Mouse (Mus musculus) liver, adult 2 months (tissue): ENCODE measurements around the gene Rbms1. TPM values are rescaled to one million over a fixed set of nuclear protein-coding genes. Genes with fewer than 3 reads are reported as not detected.

Experiments
- DNase-seq: peaks from one replicate; pipeline ENCODE4 v3.0.0-alpha.2; 2011; ENCODE audit warnings: low read depth, low spot score; ENCODE audit errors: extremely low read depth
- H3K27ac ChIP-seq: fragments of 200-500 bp; replicated peaks from 2 replicates; pipeline ENCODE4 v1.5.1; 2012; ENCODE audit warnings: low read depth, mild to moderate bottlenecking, control low read depth, inconsistent platforms, low read length; ENCODE audit not compliant: insufficient read depth
- H3K27me3 ChIP-seq: fragments of 200-500 bp; 2 replicates; pipeline ENCODE4 v1.6.1; 2012; ENCODE audit warnings: mild to moderate bottlenecking, moderate library complexity, low read length, inconsistent platforms; ENCODE audit not compliant: control insufficient read depth, insufficient read depth
- H3K36me3 ChIP-seq: fragments of 200-500 bp; 2 replicates; pipeline ENCODE4 v1.6.1; 2012; ENCODE audit warnings: low read length, inconsistent platforms; ENCODE audit not compliant: control insufficient read depth, insufficient read depth
- H3K4me1 ChIP-seq: fragments of 200-500 bp; 2 replicates; pipeline ENCODE4 v1.6.1; 2011; ENCODE audit warnings: low read length; ENCODE audit not compliant: control insufficient read depth, insufficient read depth
- H3K4me3 ChIP-seq: fragments of 200-500 bp; 2 replicates; pipeline ENCODE4 v1.5.1; 2011; ENCODE audit warnings: low read depth, mild to moderate bottlenecking, control low read depth, low read length, moderate library complexity; ENCODE audit not compliant: insufficient read depth
- H3K79me2 ChIP-seq: fragments of 200-500 bp; 2 replicates; pipeline ENCODE4 v1.6.1; 2012; ENCODE audit warnings: inconsistent platforms, mild to moderate bottlenecking, low read length, moderate library complexity; ENCODE audit not compliant: control insufficient read depth, insufficient read depth
- H3K9ac ChIP-seq: fragments of 200-500 bp; 2 replicates; pipeline ENCODE4 v1.6.1; 2012; ENCODE audit warnings: low read depth, mild to moderate bottlenecking, control low read depth, inconsistent platforms, low read length
- CTCF ChIP-seq: fragments of 200-500 bp; IDR thresholded peaks from 2 replicates; pipeline ENCODE4 v1.5.1; 2011; ENCODE audit warnings: low read depth, low read length, control low read depth
- POLR2A ChIP-seq: fragments of 200-500 bp; IDR thresholded peaks from 2 replicates; pipeline ENCODE4 v1.6.1; 2011; ENCODE audit warnings: low read length, control low read depth; ENCODE audit not compliant: insufficient read depth; ENCODE audit errors: extremely low read depth
- WGBS: fragments of 180-500 bp; shearing (Covaris S2); methylation state at CpG from one replicate; pipeline ENCODE4 v1.1.7; 2018; 5-methylcytosine and 5-hydroxymethylcytosine counted together
- polyA plus RNA-seq: library from polyadenylated mRNA; depleted of rRNA; stranded (reverse); fragments of >200 nt; gene quantifications from 2 replicates; pipeline ENCODE4 v1.2.3, GENCODE M21; 2012
- total RNA-seq: library from RNA; depleted of rRNA; stranded (reverse); fragments of >200 nt; gene quantifications from 2 replicates; pipeline ENCODE4 v1.2.3, GENCODE M21; 2014

Rbms1 gene
- total and polyA plus RNA-seq, 2 experiments = 25.8 to 54.6 TPM

DNA sequence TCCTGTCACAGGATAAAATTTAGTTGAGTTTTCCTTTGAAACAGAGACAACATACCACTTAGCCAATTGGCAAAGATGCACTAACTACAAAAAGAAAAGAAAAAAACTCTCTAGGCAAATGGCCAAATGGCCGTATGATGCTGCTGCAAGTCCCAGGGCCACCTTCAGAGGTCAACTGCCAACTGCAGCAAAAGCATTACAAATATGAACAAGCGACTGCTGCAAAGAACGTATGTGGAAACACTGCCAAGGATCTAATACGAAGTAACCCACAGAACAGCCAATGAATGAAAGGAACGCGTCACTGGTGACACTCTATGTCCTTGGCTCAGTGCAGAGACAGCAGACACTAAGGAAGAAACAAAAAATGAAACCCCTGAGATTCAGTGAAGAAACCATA, 148.2 kb downstream of the Rbms1 start:
- WGBS = 19% methylated on average over 6 of the region's 6 CpGs
- Histone ChIP-seq H3K4me3 (no peak overlapping the region), H3K27ac (no peak overlapping the region), H3K36me3 (no peaks in the 10 kb centered on the region), H3K9ac (no peak overlapping the region), H3K4me1 (peaks cover 6% of the 10 kb centered on the region), H3K27me3 (no peaks in the 10 kb centered on the region), H3K79me2 (peaks cover 18% of the 10 kb centered on the region; the same call in 1 of the 2 replicates)
- no peak for TF ChIP-seq POLR2A
- TF ChIP-seq CTCF = no peak
- DNase-seq = peak; percentile 86

- Histone ChIP-seq H3K79me2 (peaks cover 12% of the 10 kb centered on the region; the same call in 1 of the 2 replicates), H3K36me3 (no peaks in the 10 kb centered on the region), H3K27ac (no peak overlapping the region), H3K4me1 (peaks cover 14% of the 10 kb centered on the region), H3K27me3 (no peaks in the 10 kb centered on the region), H3K9ac (no peak overlapping the region), H3K4me3 (no peak overlapping the region)
- no peak for TF ChIP-seq CTCF
- TF ChIP-seq POLR2A = no peak
- DNase-seq = no peak
- WGBS = 78% methylated on average over 12 of the region's 12 CpGs
Observed at GRCm38 (mm10) chr2:60812949-60813348, 150.0 kb downstream of the Rbms1 start.

DNA sequence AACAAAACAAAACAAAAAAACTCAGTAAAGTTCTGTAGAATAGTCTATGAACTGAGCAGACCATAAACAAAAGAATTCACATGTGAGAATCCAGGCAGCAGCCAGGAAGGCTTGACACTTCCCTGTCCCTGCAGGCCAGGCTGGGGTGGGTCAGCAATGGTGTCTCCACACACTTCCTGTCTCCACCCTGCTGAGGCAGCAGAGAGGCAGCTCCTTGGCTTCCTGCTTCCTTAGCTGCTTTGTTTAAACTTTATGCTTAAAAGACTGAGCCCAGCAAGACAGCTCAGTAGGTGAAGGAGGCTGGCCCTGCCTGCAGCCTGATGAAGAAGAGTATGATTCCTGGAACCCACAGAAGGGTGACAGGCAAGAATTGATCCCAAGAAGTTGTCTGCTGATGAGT, 152.4 kb downstream of the Rbms1 start:
- peaks cover 23% of the 10 kb centered on the region for H3K4me1 ChIP-seq
- H3K79me2 ChIP-seq = peaks cover 7% of the 10 kb centered on the region; the same call in 1 of the 2 replicates
- H3K27me3 ChIP-seq = no peaks in the 10 kb centered on the region
- no peak overlapping the region for H3K27ac ChIP-seq
- DNase-seq = peak; percentile 41
- H3K36me3 ChIP-seq = no peaks in the 10 kb centered on the region
- TF ChIP-seq POLR2A (no peak), CTCF (no peak)
- H3K9ac ChIP-seq = no peak overlapping the region
- no peak overlapping the region for H3K4me3 ChIP-seq

- WGBS = 63% methylated on average over 7 of the region's 7 CpGs
- Histone ChIP-seq H3K4me1 (peaks cover 27% of the 10 kb centered on the region), H3K27ac (peak overlapping the region; percentile 44), H3K36me3 (no peaks in the 10 kb centered on the region), H3K79me2 (peaks cover 7% of the 10 kb centered on the region; the same call in 1 of the 2 replicates), H3K27me3 (no peaks in the 10 kb centered on the region), H3K9ac (no peak overlapping the region), H3K4me3 (no peak overlapping the region)
- TF ChIP-seq CTCF (no peak), POLR2A (no peak)
- DNase-seq = no peak
Observed at GRCm38 (mm10) chr2:60809441-60809921, 153.5 kb downstream of the Rbms1 start.

DNA sequence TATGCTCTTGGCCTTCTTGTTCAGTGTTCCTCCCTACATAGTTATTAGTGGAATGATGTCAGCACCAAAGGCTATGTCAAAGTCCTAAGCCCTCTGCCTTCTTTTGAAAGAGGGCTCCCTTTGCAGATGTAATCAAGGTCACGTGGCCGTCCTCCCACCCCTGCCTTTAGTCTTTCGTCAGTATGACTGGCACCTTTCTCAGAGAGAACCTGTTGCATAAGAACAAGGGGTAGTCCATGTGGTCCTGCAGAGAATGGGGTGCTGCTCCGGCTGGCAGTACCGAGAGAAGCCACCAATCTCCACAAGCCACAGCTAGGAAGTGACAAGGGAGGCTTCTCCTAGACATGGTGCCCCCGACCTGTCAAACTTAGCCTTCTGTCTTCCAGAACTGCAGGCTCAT, 154.2 kb downstream of the Rbms1 start:
- Histone ChIP-seq H3K79me2 (peaks cover 9% of the 10 kb centered on the region; the same call in 1 of the 2 replicates), H3K27me3 (no peaks in the 10 kb centered on the region), H3K36me3 (no peaks in the 10 kb centered on the region), H3K9ac (no peak overlapping the region), H3K4me3 (no peak overlapping the region), H3K4me1 (peaks cover 29% of the 10 kb centered on the region), H3K27ac (peak overlapping the region; percentile 2; the same call in 1 of the 2 replicates)
- DNase-seq = peak; percentile 74
- TF ChIP-seq POLR2A (no peak), CTCF (no peak)
- 44% methylated on average over 6 of the region's 6 CpGs for WGBS

- H3K9ac ChIP-seq = 0 out of 2 replicates have a peak overlapping the region, but pooled peaks have one; percentile 27
- no peaks in the 10 kb centered on the region for H3K36me3 ChIP-seq
- no peak for TF ChIP-seq POLR2A
- TF ChIP-seq CTCF = no peak
- peak; percentile 77 for DNase-seq
- no peak overlapping the region for H3K4me3 ChIP-seq
- H3K4me1 ChIP-seq = peaks cover 35% of the 10 kb centered on the region
- peak overlapping the region; percentile 36 for H3K27ac ChIP-seq
- WGBS = 30% methylated on average over 11 of the region's 11 CpGs
- no peaks in the 10 kb centered on the region for H3K27me3 ChIP-seq
- peaks cover 5% of the 10 kb centered on the region; the same call in 1 of the 2 replicates for H3K79me2 ChIP-seq
Observed at GRCm38 (mm10) chr2:60807341-60808195, 155.4 kb downstream of the Rbms1 start.
